Mouse (Mus musculus): ENCODE measurements around the gene Ovol1.

GRCm38 (mm10) chr19:5513005-5513349 lies 47.5 kb downstream of the Ovol1 start:
- TF ChIP-seq POLR2A (IDR thresholded peaks at IDR 0.05; ENCODE audit: borderline replicate concordance, extremely low read depth, low read depth, low read length) (no peak), CTCF (IDR thresholded peaks at IDR 0.05; ENCODE audit: insufficient read depth, low read length) (no peak)
